Mouse (Mus musculus) embryonic facial prominence, embryonic 15.5 days (tissue): ENCODE measurements around the gene Gm9817. TPM values are rescaled to one million over a fixed set of nuclear protein-coding genes. Genes with fewer than 3 reads are reported as not detected.
"Not testable (repeated sequence)": the region's sequence is repeated elsewhere in the genome, so short reads cannot be mapped to it uniquely, and the experiment has no call there.

Source experiments
- ATAC-seq: fragments of 200-750 bp; cut with Nextera tagmentation; 2 replicates; pipeline ENCODE4 v1.8.0; 2017; ENCODE audit warnings: low read depth, moderate TSS enrichment; ENCODE audit not compliant: insufficient number of reproducible peaks, low FRiP score, low TSS enrichment
- H3K27ac ChIP-seq: fragments of 300-500 bp; sonication (generic); replicated peaks from 2 replicates; pipeline ENCODE4 v1.5.1; 2015; ENCODE audit warnings: mild to moderate bottlenecking, inconsistent platforms
- H3K27me3 ChIP-seq: fragments of 300-500 bp; sonication (generic); 2 replicates; pipeline ENCODE4 v1.6.1; 2015; ENCODE audit warnings: inconsistent platforms
- H3K36me3 ChIP-seq: fragments of 300-500 bp; sonication (generic); 2 replicates; pipeline ENCODE4 v1.6.1; 2015; ENCODE audit warnings: mild to moderate bottlenecking, inconsistent platforms
- H3K4me1 ChIP-seq: fragments of 300-500 bp; sonication (generic); 2 replicates; pipeline ENCODE4 v1.6.1; 2015; ENCODE audit warnings: inconsistent platforms
- H3K4me2 ChIP-seq: fragments of 300-500 bp; sonication (generic); replicated peaks from 2 replicates; pipeline ENCODE4 v1.6.1; 2015; ENCODE audit warnings: mild to moderate bottlenecking, inconsistent platforms
- H3K4me3 ChIP-seq: fragments of 300-500 bp; sonication (generic); replicated peaks from 2 replicates; pipeline ENCODE4 v1.5.1; 2015; ENCODE audit warnings: mild to moderate bottlenecking, inconsistent platforms
- H3K9ac ChIP-seq: fragments of 300-500 bp; sonication (generic); 2 replicates; pipeline ENCODE4 v1.6.1; 2015; ENCODE audit warnings: inconsistent platforms
- H3K9me3 ChIP-seq: fragments of 300-500 bp; sonication (generic); replicated peaks from 2 replicates; pipeline ENCODE4 v1.6.1; 2016; ENCODE audit warnings: inconsistent platforms
- WGBS: fragments of 180-500 bp; shearing (Covaris S2); methylation state at CpG from one replicate; pipeline ENCODE4 v1.1.7; 2015; 5-methylcytosine and 5-hydroxymethylcytosine counted together
- polyA plus RNA-seq: library from polyadenylated mRNA; unstranded; fragments of >200 nt; fragmentation: Nextera tagmentation; extraction: Ambion mirVana; gene quantifications from 2 replicates; pipeline ENCODE4 v1.2.1, GENCODE M21; 2015

The Gm9817 gene
- 0.07 TPM in 1 of 2 replicates, not detected in the other for polyA plus RNA-seq

GRCm38 (mm10) chr13:45078392-45078791 is at the start of gene Gm9817:
TSS of gene Gm9817 (plus strand) at chr13:45078692.
- H3K9me3 ChIP-seq, H3K27me3 ChIP-seq, H3K36me3 ChIP-seq, H3K9ac ChIP-seq, H3K4me1 ChIP-seq, H3K27ac ChIP-seq, ATAC-seq: not testable (repeated sequence)
- WGBS = 59% methylated on average over 16 of the region's 16 CpGs
- 0 out of 2 replicates have a peak within 1 kb of the TSS, but pooled peaks have one; percentile 6 for H3K4me3 ChIP-seq
- H3K4me2 ChIP-seq = peak within 1 kb of the TSS; percentile 24

- no peak overlapping the region for H3K27ac ChIP-seq
- no peak overlapping the region for H3K9ac ChIP-seq
- no peaks in the 10 kb centered on the region for H3K27me3 ChIP-seq
- no peaks in the 10 kb centered on the region for H3K9me3 ChIP-seq
- H3K4me2 ChIP-seq = no peak overlapping the region
- H3K4me3 ChIP-seq = no peak overlapping the region
- ATAC-seq = no peak
- peaks cover 15% of the 10 kb centered on the region for H3K4me1 ChIP-seq
- H3K36me3 ChIP-seq = no peaks in the 10 kb centered on the region
- WGBS = 79% methylated on average over 1 of the region's 1 CpGs
Observed at GRCm38 (mm10) chr13:45029791-45030190, 48.7 kb upstream of the Gm9817 start.

GRCm38 (mm10) chr13:45030830-45031229 is 47.7 kb upstream of the Gm9817 start:
- peaks cover 15% of the 10 kb centered on the region for H3K4me1 ChIP-seq
- H3K36me3 ChIP-seq = no peaks in the 10 kb centered on the region
- no peaks in the 10 kb centered on the region for H3K9me3 ChIP-seq
- H3K27ac ChIP-seq = no peak overlapping the region
- 10% methylated on average over 12 of the region's 12 CpGs for WGBS
- H3K4me3 ChIP-seq = no peak overlapping the region
- no peaks in the 10 kb centered on the region for H3K27me3 ChIP-seq
- no peak for ATAC-seq
- no peak overlapping the region for H3K9ac ChIP-seq
- 0 out of 2 replicates have a peak overlapping the region, but pooled peaks have one; percentile 6 for H3K4me2 ChIP-seq

- Histone ChIP-seq H3K27me3 (no peaks in the 10 kb centered on the region), H3K9me3 (no peaks in the 10 kb centered on the region), H3K4me1 (peaks cover 15% of the 10 kb centered on the region), H3K27ac (no peak overlapping the region), H3K9ac (no peak overlapping the region), H3K36me3 (no peaks in the 10 kb centered on the region), H3K4me2 (no peak overlapping the region), H3K4me3 (no peak overlapping the region)
- 48% methylated on average over 10 of the region's 10 CpGs for WGBS
- no peak for ATAC-seq
Observed at GRCm38 (mm10) chr13:45031314-45031713, 47.2 kb upstream of the Gm9817 start.

GRCm38 (mm10) chr13:45031748-45032147 is 46.7 kb upstream of the Gm9817 start:
- no peak overlapping the region for H3K4me2 ChIP-seq
- no peak overlapping the region for H3K27ac ChIP-seq
- H3K4me1 ChIP-seq = peaks cover 15% of the 10 kb centered on the region
- H3K27me3 ChIP-seq = no peaks in the 10 kb centered on the region
- H3K9me3 ChIP-seq = no peaks in the 10 kb centered on the region
- ATAC-seq = no peak
- WGBS = 42% methylated on average over 7 of the region's 7 CpGs
- H3K36me3 ChIP-seq = no peaks in the 10 kb centered on the region
- H3K9ac ChIP-seq = no peak overlapping the region
- no peak overlapping the region for H3K4me3 ChIP-seq

- no peak overlapping the region for H3K4me3 ChIP-seq
- no peak overlapping the region for H3K9ac ChIP-seq
- H3K4me2 ChIP-seq = no peak overlapping the region
- no peaks in the 10 kb centered on the region for H3K27me3 ChIP-seq
- no peaks in the 10 kb centered on the region for H3K9me3 ChIP-seq
- H3K27ac ChIP-seq = no peak overlapping the region
- 76% methylated on average over 4 of the region's 4 CpGs for WGBS
- peaks cover 15% of the 10 kb centered on the region for H3K4me1 ChIP-seq
- H3K36me3 ChIP-seq = no peaks in the 10 kb centered on the region
- ATAC-seq = no peak
Observed at GRCm38 (mm10) chr13:45032484-45032883, 46.0 kb upstream of the Gm9817 start.

- no peak for ATAC-seq
- H3K9me3 ChIP-seq = no peaks in the 10 kb centered on the region
- no peak overlapping the region for H3K27ac ChIP-seq
- no peak overlapping the region for H3K9ac ChIP-seq
- peaks cover 15% of the 10 kb centered on the region for H3K4me1 ChIP-seq
- no peak overlapping the region for H3K4me2 ChIP-seq
- H3K4me3 ChIP-seq = no peak overlapping the region
- H3K36me3 ChIP-seq = no peaks in the 10 kb centered on the region
- H3K27me3 ChIP-seq = no peaks in the 10 kb centered on the region
- 90% methylated on average over 10 of the region's 10 CpGs for WGBS
Observed at GRCm38 (mm10) chr13:45033360-45033759, 45.1 kb upstream of the Gm9817 start.

- H3K9me3 ChIP-seq = no peaks in the 10 kb centered on the region
- H3K4me2 ChIP-seq = no peak overlapping the region
- ATAC-seq = no peak
- H3K4me1 ChIP-seq = peaks cover 15% of the 10 kb centered on the region
- no peaks in the 10 kb centered on the region for H3K36me3 ChIP-seq
- no peak overlapping the region for H3K4me3 ChIP-seq
- H3K9ac ChIP-seq = no peak overlapping the region
- H3K27me3 ChIP-seq = no peaks in the 10 kb centered on the region
- 21% methylated on average over 7 of the region's 7 CpGs for WGBS
- H3K27ac ChIP-seq = no peak overlapping the region
Observed at GRCm38 (mm10) chr13:45034759-45035158, 43.7 kb upstream of the Gm9817 start.

- Histone ChIP-seq H3K36me3 (no peaks in the 10 kb centered on the region), H3K4me1 (peaks cover 7% of the 10 kb centered on the region; the same call in 1 of the 2 replicates), H3K4me3 (no peak overlapping the region), H3K4me2 (no peak overlapping the region), H3K27ac (no peak overlapping the region), H3K9ac (no peak overlapping the region), H3K9me3 (no peaks in the 10 kb centered on the region), H3K27me3 (no peaks in the 10 kb centered on the region)
- WGBS = 75% methylated on average over 4 of the region's 4 CpGs
- ATAC-seq = no peak
Observed at GRCm38 (mm10) chr13:45036417-45036816, 42.1 kb upstream of the Gm9817 start.

GRCm38 (mm10) chr13:45040195-45040594 is 38.3 kb upstream of the Gm9817 start:
- no peak overlapping the region for H3K4me2 ChIP-seq
- no peak overlapping the region for H3K9ac ChIP-seq
- H3K4me1 ChIP-seq = no peaks in the 10 kb centered on the region
- no peaks in the 10 kb centered on the region for H3K36me3 ChIP-seq
- H3K9me3 ChIP-seq = no peaks in the 10 kb centered on the region
- 58% methylated on average over 4 of the region's 4 CpGs for WGBS
- no peak for ATAC-seq
- no peak overlapping the region for H3K4me3 ChIP-seq
- H3K27me3 ChIP-seq = no peaks in the 10 kb centered on the region
- H3K27ac ChIP-seq = no peak overlapping the region

- Histone ChIP-seq H3K27ac (no peak overlapping the region), H3K9me3 (no peaks in the 10 kb centered on the region), H3K4me2 (no peak overlapping the region), H3K4me3 (no peak overlapping the region), H3K4me1 (no peaks in the 10 kb centered on the region), H3K27me3 (no peaks in the 10 kb centered on the region), H3K9ac (no peak overlapping the region), H3K36me3 (no peaks in the 10 kb centered on the region)
- no peak for ATAC-seq
- WGBS = 44% methylated on average over 7 of the region's 7 CpGs
Observed at GRCm38 (mm10) chr13:45040741-45041140, 37.8 kb upstream of the Gm9817 start.

GRCm38 (mm10) chr13:45043466-45043865 is 35.0 kb upstream of the Gm9817 start:
- Histone ChIP-seq H3K4me2 (no peak overlapping the region), H3K9me3 (no peaks in the 10 kb centered on the region), H3K4me1 (no peaks in the 10 kb centered on the region), H3K27ac (no peak overlapping the region), H3K36me3 (no peaks in the 10 kb centered on the region), H3K4me3 (no peak overlapping the region), H3K27me3 (no peaks in the 10 kb centered on the region), H3K9ac (no peak overlapping the region)
- WGBS = 45% methylated on average over 3 of the region's 3 CpGs
- ATAC-seq = no peak
